Mouse (Mus musculus) forebrain, embryonic 16.5 days (tissue): Measurements from ENCODE around the gene Aff3. TPM values are rescaled to one million over a fixed set of nuclear protein-coding genes. Genes with fewer than 3 reads are reported as not detected.
A peak's percentile ranks its signal among the peaks of the same experiment; 100 is the strongest.

Experiments used
- ATAC-seq: fragments of 200-750 bp; cut with Nextera tagmentation; 2 replicates; pipeline ENCODE4 v1.8.0; 2017; ENCODE audit warnings: mild to moderate bottlenecking, moderate library complexity
- H3K27ac ChIP-seq: fragments of 300-500 bp; sonication (generic); 2 replicates; pipeline ENCODE4 v1.5.1; 2014; ENCODE audit warnings: low read length, control low read depth
- H3K27me3 ChIP-seq: fragments of 300-500 bp; sonication (generic); replicated peaks from 2 replicates; pipeline ENCODE4 v1.6.1; 2014; ENCODE audit warnings: low read length; ENCODE audit not compliant: control insufficient read depth, insufficient read depth
- H3K36me3 ChIP-seq: fragments of 300-500 bp; sonication (generic); 2 replicates; pipeline ENCODE4 v1.6.1; 2014; ENCODE audit not compliant: control insufficient read depth, insufficient read depth
- H3K4me1 ChIP-seq: fragments of 300-500 bp; sonication (generic); replicated peaks from 2 replicates; pipeline ENCODE4 v1.6.1; 2014; ENCODE audit warnings: low read length; ENCODE audit not compliant: control insufficient read depth, insufficient read depth
- H3K4me2 ChIP-seq: fragments of 300-500 bp; sonication (generic); 2 replicates; pipeline ENCODE4 v1.6.1; 2014; ENCODE audit warnings: mild to moderate bottlenecking, low read length, control low read depth
- H3K4me3 ChIP-seq: fragments of 300-500 bp; sonication (generic); replicated peaks from 2 replicates; pipeline ENCODE4 v1.5.1; 2014; ENCODE audit warnings: mild to moderate bottlenecking, low read length, control low read depth
- H3K9ac ChIP-seq: fragments of 300-500 bp; sonication (generic); replicated peaks from 2 replicates; pipeline ENCODE4 v1.6.1; 2014; ENCODE audit warnings: low read depth, low read length, control low read depth
- H3K9me3 ChIP-seq: fragments of 300-500 bp; sonication (generic); 2 replicates; pipeline ENCODE4 v1.6.1; 2016; ENCODE audit warnings: low read length; ENCODE audit not compliant: control insufficient read depth
- WGBS: fragments of 180-500 bp; shearing (Covaris S2); extraction: QIAGEN DNeasy Blood & Tissue Kit; methylation state at CpG from one replicate; pipeline ENCODE4 v1.1.7; 2014; 5-methylcytosine and 5-hydroxymethylcytosine counted together
- polyA plus RNA-seq: library from polyadenylated mRNA; unstranded; fragments of >200 nt; fragmentation: Nextera tagmentation; extraction: Ambion mirVana; gene quantifications from 2 replicates; pipeline ENCODE4 v1.2.1, GENCODE M21; 2015

Aff3 gene
- polyA plus RNA-seq, 1 experiment from 2014 or later, result 16.9 TPM

DNA sequence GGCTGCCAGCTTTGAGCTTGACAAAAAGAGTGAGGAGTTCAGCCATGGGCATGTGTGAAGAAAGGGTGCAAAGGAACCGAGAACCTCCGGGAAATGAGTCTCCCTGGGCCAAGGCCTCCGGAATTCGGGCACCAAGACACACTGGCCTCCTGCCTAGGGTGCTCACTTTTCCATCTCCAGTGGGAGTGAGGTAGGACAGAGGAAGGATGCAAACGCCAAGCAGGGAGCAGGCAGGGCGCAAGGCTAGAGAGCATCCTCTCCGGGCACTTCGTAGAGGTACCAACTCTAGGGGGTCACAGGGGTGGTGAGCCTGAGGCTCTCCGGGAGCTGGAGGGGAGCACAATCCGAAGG is 38.4 kb downstream of the Aff3 start:
- Histone ChIP-seq H3K36me3 (no peaks in the 10 kb centered on the region), H3K4me3 (peak overlapping the region; percentile 98), H3K27me3 (no peaks in the 10 kb centered on the region), H3K27ac (peak overlapping the region; percentile 93), H3K4me1 (peaks cover 49% of the 10 kb centered on the region), H3K4me2 (peak overlapping the region; percentile 56), H3K9me3 (no peaks in the 10 kb centered on the region), H3K9ac (peak overlapping the region; percentile 97)
- under 1% methylated on average over 10 of the region's 10 CpGs for WGBS
- peak; percentile 11 for ATAC-seq

- H3K9me3 ChIP-seq, result no peaks in the 10 kb centered on the region
- H3K27ac ChIP-seq, result no peak overlapping the region
- H3K36me3 ChIP-seq, result no peaks in the 10 kb centered on the region
- H3K4me1 ChIP-seq, result peaks cover 28% of the 10 kb centered on the region
- ATAC-seq, result no peak
- H3K27me3 ChIP-seq, result no peaks in the 10 kb centered on the region
- WGBS, result 49% methylated on average over 4 of the region's 4 CpGs
- H3K9ac ChIP-seq, result no peak overlapping the region
- no peak overlapping the region for H3K4me2 ChIP-seq
- no peak overlapping the region for H3K4me3 ChIP-seq
Observed at GRCm38 (mm10) chr1:38621840-38622239, 42.9 kb downstream of the Aff3 start.

DNA sequence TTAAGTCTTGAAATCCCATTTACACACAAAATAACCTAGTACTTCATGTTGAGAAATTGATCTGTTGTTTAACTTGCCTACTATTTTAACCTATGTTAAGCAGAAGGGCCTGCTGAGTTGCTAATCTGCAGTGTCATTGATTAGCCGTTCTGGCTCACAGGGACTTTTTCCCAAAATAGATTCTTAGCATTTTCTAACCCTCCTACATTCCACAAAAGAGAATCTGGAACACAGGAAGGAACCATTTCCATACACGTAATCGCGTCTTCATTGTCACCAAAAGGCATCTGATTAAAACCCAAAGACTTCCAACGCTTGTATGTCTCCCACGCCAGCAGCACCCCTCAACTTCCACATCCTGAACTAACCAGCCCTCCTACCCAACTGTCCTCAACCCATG is 44.4 kb downstream of the Aff3 start:
- no peaks in the 10 kb centered on the region for H3K9me3 ChIP-seq

DNA sequence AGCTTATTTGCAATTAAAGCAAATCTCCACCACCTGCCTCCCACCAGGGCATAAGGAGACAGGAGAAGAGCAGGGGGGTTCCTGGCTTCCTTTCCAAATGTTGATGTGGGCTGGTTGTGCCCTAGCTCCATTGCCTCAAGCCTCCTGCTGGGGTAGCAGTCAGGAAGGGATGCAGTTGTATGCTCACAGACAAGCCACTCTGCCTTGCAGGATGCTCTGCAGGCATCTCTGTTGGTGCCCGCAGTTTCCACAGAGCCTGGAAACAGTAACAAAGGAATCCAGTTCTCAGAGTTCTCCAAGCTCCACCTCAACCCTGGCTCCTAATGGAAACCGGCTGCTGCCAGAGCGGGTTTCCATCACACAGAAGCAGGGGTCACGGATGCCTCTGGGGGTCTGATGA is 58.0 kb downstream of the Aff3 start:
- Histone ChIP-seq H3K9me3 (no peaks in the 10 kb centered on the region), H3K36me3 (no peaks in the 10 kb centered on the region; the same call in 1 of the 2 replicates), H3K4me2 (no peak overlapping the region), H3K4me3 (no peak overlapping the region), H3K9ac (no peak overlapping the region), H3K4me1 (peaks cover 18% of the 10 kb centered on the region), H3K27me3 (no peaks in the 10 kb centered on the region), H3K27ac (peak overlapping the region; percentile 31; the same call in 1 of the 2 replicates)
- WGBS, result 18% methylated on average over 4 of the region's 4 CpGs
- peak; percentile 58; the same call in 1 of the 2 replicates for ATAC-seq

More for the DNA sequence above, 44.4 kb downstream of the Aff3 start:
- no peaks in the 10 kb centered on the region for H3K27me3 ChIP-seq
- no peak overlapping the region for H3K4me2 ChIP-seq
- no peak overlapping the region for H3K9ac ChIP-seq
- H3K36me3 ChIP-seq, result no peaks in the 10 kb centered on the region
- 86% methylated on average over 6 of the region's 6 CpGs for WGBS
- peaks cover 19% of the 10 kb centered on the region for H3K4me1 ChIP-seq
- no peak overlapping the region for H3K27ac ChIP-seq
- no peak overlapping the region for H3K4me3 ChIP-seq
- no peak for ATAC-seq

DNA sequence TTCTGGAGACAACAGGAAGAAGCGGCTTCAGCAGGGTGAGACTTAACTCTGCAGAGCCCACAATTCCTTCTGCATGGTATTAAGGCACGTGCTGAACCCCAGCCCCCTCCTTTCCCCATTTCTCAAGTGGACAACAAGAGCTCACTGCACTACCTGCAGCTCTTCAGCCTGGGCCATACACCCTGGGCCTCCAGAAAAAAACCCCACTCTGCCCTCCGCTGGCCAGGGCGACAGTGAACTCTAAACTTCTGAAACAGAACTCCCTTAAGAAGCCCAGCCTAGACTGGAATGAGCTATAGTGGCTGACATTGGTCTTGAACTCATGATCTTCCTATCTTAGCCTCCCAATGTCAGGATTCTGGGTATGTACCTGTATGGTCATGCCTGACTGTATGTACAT is 59.3 kb downstream of the Aff3 start:
- Histone ChIP-seq H3K27ac (no peak overlapping the region), H3K9me3 (no peaks in the 10 kb centered on the region), H3K36me3 (no peaks in the 10 kb centered on the region; the same call in 1 of the 2 replicates), H3K4me1 (peaks cover 21% of the 10 kb centered on the region), H3K9ac (no peak overlapping the region), H3K27me3 (no peaks in the 10 kb centered on the region), H3K4me3 (no peak overlapping the region), H3K4me2 (no peak overlapping the region)
- no peak for ATAC-seq
- 81% methylated on average over 4 of the region's 4 CpGs for WGBS

- no peaks in the 10 kb centered on the region; the same call in 1 of the 2 replicates for H3K36me3 ChIP-seq
- peaks cover 21% of the 10 kb centered on the region for H3K4me1 ChIP-seq
- no peaks in the 10 kb centered on the region for H3K27me3 ChIP-seq
- H3K9ac ChIP-seq, result no peak overlapping the region
- no peak for ATAC-seq
- no peak overlapping the region for H3K4me2 ChIP-seq
- H3K9me3 ChIP-seq, result no peaks in the 10 kb centered on the region
- no peak overlapping the region for H3K27ac ChIP-seq
- 92% methylated on average over 7 of the region's 7 CpGs for WGBS
- no peak overlapping the region for H3K4me3 ChIP-seq
Observed at GRCm38 (mm10) chr1:38604611-38605010, 60.1 kb downstream of the Aff3 start.

DNA sequence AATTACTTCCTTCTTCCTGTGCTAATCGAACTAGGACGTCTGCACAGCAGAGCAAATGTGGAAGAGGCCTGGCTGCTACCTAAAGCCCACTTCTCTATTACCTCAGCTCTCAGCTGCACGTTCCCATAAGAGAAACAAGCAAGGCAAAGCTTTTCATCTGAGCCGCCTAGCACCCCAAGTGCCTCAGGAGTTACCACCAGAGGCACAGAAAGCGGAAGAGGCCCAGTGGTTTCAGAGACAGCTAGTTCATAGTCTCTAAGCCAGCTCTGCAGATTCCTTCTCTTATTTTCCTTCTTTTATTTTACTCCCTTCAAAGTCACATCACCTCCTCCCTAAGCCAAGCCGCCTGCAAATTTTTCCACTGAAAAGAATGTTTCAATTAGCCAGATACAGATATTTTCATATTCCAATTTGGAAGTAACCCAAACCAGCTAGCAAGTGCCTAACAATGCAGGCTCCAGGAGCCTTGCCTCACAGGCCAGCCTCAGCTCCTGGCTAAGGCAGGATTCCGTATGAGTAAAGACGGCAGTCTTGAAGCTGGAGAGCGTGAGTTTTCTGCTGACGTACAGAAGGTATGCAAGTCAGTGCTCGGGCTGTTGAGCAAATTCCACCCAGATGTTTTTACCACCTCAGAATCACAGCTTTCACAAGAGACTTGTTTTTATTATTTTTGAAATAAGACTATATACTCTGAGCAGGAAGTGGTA is 62.8 kb downstream of the Aff3 start:
- WGBS, result 74% methylated on average over 11 of the region's 11 CpGs

GRCm38 (mm10) chr1:38595311-38595710 is 69.4 kb downstream of the Aff3 start:
- no peak for ATAC-seq
- 71% methylated on average over 3 of the region's 3 CpGs for WGBS
- H3K9ac ChIP-seq, result no peak overlapping the region
- peaks cover 10% of the 10 kb centered on the region for H3K4me1 ChIP-seq
- H3K9me3 ChIP-seq, result no peaks in the 10 kb centered on the region
- H3K27ac ChIP-seq, result no peak overlapping the region
- H3K36me3 ChIP-seq, result no peaks in the 10 kb centered on the region
- no peak overlapping the region for H3K4me2 ChIP-seq
- H3K27me3 ChIP-seq, result no peaks in the 10 kb centered on the region
- H3K4me3 ChIP-seq, result no peak overlapping the region

More for the DNA sequence above, 62.8 kb downstream of the Aff3 start:
- Histone ChIP-seq H3K4me2 (no peak overlapping the region), H3K27me3 (no peaks in the 10 kb centered on the region), H3K4me1 (peaks cover 17% of the 10 kb centered on the region), H3K36me3 (no peaks in the 10 kb centered on the region), H3K9ac (no peak overlapping the region), H3K27ac (no peak overlapping the region), H3K9me3 (no peaks in the 10 kb centered on the region), H3K4me3 (no peak overlapping the region)
- ATAC-seq, result no peak

- no peak overlapping the region for H3K4me2 ChIP-seq
- WGBS, result 81% methylated on average over 5 of the region's 5 CpGs
- H3K27me3 ChIP-seq, result no peaks in the 10 kb centered on the region
- H3K9me3 ChIP-seq, result no peaks in the 10 kb centered on the region
- ATAC-seq, result 0 out of 2 replicates have a peak, but pooled peaks have one; percentile 26
- H3K4me3 ChIP-seq, result no peak overlapping the region
- no peaks in the 10 kb centered on the region for H3K36me3 ChIP-seq
- H3K27ac ChIP-seq, result no peak overlapping the region
- peaks cover 10% of the 10 kb centered on the region for H3K4me1 ChIP-seq
- no peak overlapping the region for H3K9ac ChIP-seq
Observed at GRCm38 (mm10) chr1:38594766-38595165, 70.0 kb downstream of the Aff3 start.
